Mouse (Mus musculus) bone marrow macrophage, adult 2 months (primary cell): ENCODE data around the gene Jarid2.

ENCODE experiments used
- CTCF ChIP-seq: IDR thresholded peaks from 2 replicates; pipeline ENCODE4 v1.5.1; 2012; ENCODE audit warnings: low read depth, mild to moderate bottlenecking, low read length, moderate library complexity
- POLR2A ChIP-seq: IDR thresholded peaks from 2 replicates; pipeline ENCODE4 v1.6.1; 2012; ENCODE audit warnings: mild to moderate bottlenecking, low read depth, low read length, borderline replicate concordance

DNA sequence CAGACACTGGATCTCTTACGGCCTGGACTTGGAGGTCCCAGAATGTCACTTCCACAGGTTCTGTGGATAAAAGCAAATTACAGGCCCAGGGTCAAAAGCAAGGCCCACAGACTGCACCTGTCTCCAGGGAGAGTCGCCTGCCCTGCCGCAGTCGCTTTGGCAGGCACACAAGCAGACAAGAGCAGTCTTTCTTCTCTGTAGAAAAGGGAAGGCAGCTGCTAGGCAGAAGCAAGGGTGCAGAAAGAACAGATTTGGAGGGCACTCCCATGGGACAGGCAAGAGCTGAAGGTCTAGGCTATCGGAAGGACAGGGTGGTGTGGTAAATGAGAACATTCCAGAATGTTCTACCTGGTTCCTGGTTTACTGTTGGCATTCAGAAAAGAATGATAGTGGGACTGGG is 22.1 kb upstream of the Jarid2 start:
- TF ChIP-seq POLR2A, result no peak
- no peak for TF ChIP-seq CTCF
